Mouse (Mus musculus) gastrocnemius, adult 8-10 months (tissue): ENCODE data around the gene Ptpru. TPM values are rescaled to one million over a fixed set of nuclear protein-coding genes. Genes with fewer than 3 reads are reported as not detected.
A peak's percentile ranks its signal among the peaks of the same experiment; 100 is the strongest.

ENCODE experiments used
- DNase-seq, 2 experiments: peaks; one replicate each; pipeline ENCODE4 v3.0.0; 2022; ENCODE audit warnings: low spot score in 2 of 2
- total RNA-seq, 4 experiments: library from RNA; stranded (reverse); gene quantifications; 2 replicates each; pipeline ENCODE4 v1.2.4; 2022

The Ptpru gene
- total RNA-seq, 4 experiments from 2014 or later: 0.39 to 1.3 (median 0.98) TPM

DNA sequence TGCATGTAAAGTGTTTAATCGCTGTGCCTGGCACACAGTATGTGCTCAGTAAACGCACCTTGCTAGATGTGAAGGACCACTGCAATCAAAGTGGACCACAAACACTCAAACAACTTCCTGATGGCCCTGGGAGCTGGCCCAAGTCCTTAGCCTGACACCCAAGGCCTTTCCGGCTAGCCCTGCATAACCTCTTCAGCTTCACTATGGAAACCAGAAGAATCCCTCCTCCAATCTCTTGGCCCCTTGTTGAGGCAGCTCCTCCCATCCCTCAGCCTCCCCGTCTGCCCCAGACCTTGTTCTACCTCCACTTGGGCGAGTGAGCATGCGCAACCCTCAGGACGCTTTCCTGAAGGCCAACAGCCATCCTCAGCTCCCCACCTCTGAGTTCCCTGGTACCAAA is 51.3 kb downstream of the Ptpru start:
- no peak for DNase-seq

DNA sequence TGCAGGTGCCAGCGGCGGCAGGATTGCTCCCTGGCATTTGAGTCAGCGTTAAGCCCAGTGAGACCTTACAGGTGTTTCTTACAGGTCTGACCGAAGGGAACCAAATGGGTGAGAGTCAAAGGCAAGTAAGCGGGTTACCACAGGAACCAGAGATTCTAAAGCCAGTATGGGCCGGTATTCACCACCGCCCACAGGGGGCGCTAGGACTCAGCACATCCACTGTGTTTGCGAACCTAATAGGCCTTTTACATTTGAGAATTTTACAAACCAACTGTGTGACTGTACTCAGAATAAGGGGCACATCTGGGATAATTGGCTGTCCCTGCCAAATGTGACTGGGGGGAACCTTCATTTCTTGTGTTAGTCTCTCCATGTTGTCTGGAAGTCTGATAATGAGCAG is 54.1 kb downstream of the Ptpru start:
- no peak for DNase-seq

DNA sequence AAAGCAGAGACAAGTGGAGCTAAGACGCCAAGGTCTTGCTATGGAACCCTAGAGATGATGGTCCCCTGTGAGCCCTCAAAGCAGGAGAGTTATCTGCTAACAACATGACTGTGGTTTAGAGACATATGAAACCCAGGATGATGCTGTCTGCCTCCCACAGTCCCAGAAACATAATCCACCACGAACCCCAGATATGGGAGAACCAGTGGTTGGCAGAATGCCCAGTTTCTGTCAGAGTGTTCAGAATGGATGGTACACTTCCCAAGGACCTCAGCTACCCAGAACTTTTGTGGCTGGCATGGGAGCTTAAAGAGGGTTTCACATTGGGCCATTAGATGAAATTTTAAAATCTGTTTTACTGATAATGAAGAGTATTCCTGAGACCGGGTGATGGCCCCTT is 57.1 kb downstream of the Ptpru start:
- no peak for DNase-seq

DNA sequence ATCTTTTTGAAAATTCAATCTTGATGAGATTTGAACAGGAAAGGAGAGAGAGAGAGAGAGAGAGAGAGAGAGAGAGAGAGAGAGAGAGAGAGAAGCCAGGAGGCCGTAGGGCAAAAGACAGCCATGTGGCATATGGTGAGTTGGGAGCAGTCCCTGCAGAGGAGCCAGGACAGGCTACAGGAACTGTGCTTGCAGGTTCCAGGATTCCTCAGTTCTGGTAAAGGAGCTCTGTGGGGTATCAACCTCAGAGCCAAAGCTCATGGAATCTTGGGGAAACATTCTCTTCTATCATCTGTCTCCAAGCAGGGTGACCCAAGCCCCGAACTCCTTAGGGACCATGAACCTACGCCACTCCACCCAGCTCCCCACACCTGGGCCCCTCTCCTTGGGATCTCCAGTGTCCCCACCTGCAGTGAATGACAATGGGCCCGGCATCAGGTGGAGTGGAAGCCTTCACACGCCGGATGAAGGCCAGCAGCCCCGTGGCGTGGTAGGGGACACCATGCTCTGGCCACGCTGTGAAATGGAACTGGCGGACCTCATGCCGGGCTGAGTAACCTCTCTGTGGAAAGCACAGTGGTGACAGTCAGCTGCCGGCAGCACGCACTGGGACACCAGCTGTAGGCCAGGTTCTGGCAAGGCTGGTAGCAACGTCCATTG is 59.3 kb downstream of the Ptpru start:
- DNase-seq: no peak

DNA sequence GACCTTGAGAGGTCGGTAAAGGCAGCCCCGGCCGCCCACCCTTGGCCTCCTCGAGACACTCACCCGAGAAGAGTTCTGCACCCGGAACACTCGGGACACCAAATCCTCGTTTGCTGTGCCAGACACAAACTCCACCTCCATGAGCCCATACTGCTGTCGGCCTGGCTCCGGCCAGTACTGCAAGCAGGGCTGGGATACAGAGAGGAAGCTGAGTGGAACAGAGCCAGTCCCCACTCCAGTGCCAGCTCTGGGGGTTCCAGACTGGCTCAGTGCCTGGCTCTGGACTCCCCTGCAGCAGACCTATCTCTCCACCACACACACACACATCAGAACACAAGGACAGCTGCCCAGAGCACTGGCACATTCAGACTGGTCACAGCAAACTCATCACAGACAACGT is 66.7 kb downstream of the Ptpru start:
- DNase-seq: no peak

DNA sequence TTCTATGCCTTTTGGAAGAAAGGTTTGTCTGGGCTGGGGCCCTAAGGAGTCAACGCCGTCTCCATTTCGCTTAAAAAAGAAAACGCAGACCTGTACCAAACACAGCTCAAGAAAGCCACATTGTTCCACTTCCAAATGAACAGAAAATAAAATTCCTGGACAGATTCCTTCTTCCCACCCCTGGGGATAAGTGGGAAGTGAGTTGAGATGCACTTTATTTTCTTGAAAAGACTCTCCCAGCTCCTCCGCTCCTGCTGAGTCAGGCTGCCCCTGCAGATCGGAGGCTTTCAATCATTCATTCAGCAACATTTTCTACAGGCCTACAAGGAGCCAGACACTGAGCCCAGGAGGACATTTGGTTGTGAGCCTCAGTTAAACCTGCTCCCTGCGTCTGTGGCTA is 74.2 kb downstream of the Ptpru start:
- DNase-seq: no peak

DNA sequence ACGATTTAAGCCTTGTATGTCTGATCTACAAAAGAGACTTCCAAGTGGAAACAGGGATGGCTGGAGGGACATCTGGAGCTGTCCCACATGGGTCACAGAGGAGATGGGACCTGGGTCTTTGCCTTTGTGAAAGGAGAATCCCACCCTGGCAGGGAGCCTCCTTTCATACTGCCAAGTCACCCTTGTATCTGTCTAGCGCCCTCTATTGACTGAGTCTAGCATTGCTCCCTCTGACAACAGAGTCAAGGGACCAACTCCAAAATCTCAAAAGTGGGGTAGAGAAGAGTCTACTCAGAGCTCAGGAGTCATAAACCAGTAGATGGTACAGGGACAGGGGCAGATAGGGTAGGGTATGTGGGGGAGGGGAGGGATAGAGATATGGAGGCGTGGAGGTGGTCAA is 74.6 kb downstream of the Ptpru start:
- DNase-seq: no peak

DNA sequence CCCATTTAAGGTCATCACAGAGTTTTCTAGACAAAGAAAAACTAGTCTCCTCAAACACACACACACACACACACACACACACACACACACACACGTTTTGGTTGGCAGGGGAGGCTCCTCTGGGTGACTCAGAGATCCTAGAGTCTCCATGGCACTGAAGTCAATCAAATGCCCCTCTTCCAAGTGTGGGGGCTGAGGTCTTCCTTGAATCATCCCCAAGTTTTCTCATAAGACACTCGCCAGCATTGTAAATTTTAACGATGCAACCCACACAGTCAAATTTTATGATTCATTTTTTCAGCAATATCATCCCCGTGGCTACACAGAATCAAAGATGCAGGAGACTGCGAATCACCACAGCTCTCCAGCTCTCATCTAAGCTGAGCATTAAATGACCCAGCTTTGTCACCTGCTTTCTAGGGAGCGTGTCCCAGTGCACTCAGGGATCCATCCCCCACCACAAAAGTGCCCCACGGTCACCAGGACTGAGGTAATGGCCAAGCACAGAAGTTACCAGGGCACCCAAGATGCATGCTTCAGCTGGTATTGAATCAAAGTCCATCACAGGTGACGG is 75.8 kb downstream of the Ptpru start:
- no peak for DNase-seq

DNA sequence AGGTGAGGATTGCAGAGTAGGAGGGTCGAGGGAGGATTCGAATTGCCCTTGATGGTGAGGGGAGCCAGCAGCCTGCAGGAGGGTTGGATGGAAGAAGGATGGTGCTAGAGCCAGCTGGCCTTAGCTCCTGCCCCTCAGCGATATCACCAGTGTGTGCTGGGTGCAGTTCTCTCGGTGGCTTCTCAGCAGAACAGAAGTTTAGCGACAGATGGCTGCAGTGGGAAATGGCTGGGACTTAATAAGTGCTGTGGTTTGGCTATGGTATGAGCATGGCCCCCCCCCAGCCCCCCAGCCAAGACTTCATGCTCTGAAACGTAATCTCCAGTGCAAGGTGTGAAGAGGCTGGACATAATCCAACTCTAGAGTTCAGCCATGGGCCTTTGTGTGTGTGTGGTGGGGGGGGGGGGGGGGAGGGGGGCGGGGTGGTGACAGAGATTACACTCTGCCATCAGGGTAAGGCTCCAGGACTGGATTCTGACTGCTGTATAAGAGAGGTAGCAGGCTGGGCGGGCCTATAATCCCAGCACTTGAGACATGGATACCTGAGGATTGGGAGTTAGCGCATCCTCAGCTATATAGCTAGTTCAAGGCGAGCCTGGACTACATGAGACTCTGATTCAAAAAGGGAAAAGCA is 85.8 kb downstream of the Ptpru start:
- no peak for DNase-seq

DNA sequence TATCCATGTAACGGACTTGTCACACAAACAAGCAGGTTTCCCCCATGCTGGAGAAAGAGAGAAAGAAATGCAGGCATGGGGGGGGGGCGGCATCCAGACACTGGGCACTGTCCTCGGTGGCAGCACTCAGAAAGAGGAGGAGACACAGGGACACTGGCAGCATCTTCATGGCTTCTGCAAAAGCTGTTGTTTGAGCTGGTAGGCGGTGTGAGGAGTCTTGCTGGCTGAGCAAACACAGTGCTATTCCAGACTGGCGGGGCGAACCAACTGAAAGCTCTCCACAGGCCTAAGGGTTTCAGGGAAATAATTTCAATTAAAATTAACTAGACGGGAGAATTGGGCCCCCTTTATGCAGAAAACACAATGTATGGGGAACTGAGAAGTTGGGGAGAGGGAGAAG is 86.5 kb downstream of the Ptpru start:
- no peak for DNase-seq

DNA sequence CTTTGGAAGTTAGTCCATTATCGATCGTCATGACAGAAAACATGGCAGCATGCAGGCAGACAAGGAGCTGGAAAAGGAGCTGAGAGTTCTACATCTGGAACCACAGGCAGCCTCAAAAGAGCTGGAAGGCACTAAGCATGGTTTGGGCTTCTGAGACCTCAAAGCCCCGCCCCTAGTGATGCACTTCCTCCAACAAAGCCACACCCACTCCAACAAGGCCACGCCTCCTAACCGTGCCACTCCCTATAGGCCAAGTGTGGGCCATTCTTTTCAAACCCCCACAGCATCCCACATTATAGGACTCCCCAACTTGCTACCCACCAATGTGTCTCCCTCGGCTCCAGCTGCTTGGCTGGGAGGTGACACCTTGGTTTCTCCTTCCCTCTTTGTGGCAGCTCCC is 88.3 kb downstream of the Ptpru start:
- no peak for DNase-seq

DNA sequence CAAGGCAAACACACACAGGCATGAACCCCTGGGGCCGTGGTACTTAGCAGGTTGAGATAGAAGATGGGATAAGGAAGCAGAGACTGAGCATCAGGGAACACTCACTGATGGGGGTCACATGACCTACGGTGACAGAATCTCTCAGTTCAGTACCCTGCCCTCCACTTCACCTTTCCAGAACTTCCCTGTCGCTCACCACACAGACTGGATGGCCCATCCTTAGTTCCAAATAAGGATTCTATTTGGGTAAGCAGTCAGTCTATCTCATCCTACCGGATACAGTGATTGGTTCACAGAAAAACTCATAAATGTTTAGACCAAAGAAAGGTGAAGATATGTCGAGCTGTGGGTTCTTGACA is 93.4 kb downstream of the Ptpru start:
- no peak for DNase-seq

DNA sequence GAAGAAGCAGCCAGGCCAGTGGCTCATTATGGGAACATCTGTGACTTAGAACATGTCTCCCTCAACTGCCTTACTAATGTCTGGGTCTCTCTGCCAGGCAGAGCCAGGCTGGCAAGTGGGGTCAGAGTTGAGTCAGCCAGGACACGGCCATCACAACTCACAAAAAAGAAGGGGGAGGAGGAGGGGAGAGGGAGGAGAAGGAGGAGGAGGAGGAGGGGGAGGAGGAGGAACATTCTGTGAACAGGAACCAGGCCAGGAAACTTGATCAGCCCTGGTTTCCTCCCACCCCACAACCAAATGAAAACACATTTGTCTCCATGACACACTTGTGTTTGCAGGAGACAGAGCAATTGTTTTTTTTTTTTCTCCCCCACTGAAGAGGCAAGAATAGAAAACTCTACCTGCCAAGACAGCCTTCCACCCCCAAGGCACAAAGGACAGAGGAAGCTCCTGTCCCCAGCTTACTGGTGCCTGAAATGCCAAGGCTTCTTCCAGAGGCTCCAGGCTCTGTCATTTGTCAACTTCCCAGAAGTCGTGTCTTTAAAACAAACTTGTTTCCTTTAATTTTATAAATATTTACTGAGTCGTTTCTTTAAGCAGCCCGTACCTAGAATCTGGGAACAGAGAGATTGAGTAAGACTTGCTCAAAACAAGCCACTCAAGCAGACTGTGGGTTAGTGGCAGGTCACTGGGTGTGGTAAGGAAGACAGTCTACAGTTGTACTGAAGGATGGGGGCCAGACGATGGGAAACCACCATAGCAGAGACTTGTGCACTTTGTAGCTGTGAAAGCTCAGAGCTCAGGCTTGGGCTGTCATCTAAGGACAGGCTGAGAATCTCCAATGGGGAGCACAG is 94.0 kb downstream of the Ptpru start:
- DNase-seq: no peak

DNA sequence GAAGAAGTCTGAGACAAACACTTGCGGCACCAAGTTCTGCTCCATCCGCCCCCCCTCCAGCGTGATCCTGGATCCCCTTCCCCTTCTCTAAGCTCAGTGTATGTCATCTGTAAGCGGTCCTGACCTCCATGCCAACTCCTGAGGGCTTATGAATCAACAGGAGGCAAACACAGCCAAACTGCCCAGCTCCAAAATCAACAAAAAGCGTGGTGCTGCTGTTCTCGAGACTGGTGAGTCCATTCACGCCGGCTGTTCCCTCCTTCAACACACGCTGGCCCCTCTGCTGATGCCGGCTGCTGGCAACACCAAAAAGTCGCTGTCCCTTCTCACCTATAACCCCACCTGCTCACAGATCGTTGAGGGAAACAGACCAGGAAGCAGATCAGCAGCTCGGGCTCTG is 95.1 kb downstream of the Ptpru start:
- no peak for DNase-seq

DNA sequence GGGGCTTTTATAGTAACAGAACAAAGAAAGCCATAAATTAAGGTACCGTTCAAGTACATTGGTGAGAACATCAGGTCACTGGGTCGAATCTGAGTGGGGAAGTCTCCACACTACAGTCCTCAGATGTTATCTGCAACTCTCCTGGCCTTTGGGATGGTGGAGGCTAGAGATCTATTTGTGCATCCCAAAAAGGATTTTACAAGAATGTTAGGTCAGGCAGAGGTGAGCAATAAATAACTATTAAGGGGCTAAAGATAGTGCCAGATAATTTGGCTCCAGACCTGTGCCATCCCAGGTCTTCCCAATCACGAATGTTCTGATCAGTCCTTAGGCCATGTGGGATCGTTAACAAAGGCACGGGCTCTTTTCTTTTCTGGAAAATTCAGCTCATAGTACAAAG is 97.5 kb downstream of the Ptpru start:
- DNase-seq: no peak

DNA sequence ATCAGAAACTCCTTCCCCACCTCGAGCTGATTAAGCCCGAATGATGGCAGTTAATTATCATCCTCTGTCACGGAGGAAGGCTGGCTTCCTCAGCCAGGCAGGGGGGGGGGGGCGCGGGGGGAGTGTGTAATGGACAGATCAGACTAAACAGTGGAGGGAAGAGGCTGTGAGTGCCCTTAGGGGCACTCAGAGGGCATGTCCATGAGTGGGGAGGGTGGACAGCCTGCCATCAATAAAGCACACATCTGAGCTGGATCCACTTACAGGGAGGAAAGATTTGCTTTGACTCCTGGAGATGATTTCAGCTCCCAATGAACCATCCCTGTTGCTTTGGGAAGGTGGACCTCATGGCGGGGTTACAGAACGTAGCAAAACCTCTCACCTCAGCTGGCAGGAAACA is 109.5 kb downstream of the Ptpru start:
- no peak for DNase-seq

DNA sequence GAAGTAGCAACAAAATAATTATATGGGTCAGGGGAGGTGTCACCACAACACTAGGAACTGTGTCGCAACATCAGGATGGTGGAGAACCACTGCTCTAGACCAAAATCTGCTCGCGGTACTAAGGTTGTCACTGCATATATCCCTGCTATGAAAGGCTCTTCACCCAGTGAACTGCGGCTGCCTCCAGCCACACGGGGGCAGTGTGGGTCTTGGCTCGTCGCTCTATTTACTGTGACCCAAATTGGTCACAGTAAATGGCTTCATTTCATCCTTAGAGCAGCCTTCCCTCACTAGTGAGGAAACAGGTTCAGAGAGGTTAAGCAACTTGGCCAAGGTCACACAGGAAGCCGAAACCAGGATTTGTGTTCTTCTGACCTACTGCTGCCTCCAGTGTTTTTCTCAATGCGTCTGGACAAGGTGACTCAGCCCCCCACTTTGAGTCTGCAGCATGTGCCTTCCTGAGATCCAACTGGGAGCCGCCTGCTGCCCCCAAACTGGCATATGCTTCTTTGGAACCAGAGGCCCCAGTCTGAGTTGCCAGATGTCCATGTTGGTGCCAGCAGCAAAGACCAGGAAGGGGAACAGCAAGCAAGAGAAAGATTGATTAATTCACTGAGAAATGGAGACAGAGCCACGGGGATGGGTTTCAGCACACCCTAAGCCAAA is 114.5 kb downstream of the Ptpru start:
- DNase-seq: peak in 1 of 2 experiments; percentile 16

DNA sequence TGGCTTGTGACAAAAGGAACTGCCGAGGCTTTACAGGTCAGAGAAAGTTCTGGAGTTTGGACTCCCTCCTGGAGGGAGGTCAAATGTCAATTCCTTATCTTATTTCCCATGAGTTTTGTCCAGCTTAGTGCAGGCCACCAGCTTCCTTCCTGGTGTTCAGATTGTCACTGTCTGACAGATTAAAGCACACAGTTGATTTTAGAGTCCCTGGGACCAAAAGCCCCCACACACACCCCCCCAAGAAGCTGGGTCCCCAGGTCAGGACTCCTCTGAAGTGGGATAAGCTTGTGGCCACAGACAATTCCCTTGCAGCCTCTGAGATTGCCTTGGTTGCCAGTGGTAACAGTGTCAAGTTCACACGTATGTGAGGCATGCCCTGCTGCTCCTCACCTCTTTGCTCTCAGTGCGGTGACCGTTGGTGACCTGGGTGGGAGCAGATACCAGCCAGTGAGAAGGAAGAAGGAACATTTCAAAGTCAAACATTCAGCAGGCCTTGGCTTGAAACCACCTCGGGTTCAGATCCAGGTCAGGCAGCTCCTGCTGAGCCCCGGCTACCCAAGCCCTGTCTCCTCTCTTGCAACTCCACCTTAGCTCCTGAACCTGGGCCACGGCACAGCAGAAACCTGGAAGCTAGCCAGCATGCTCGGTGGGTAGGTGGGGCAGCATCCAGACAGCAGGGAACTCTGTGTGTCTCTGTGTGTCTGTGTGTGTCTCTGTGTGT is 115.8 kb downstream of the Ptpru start:
- no peak for DNase-seq

DNA sequence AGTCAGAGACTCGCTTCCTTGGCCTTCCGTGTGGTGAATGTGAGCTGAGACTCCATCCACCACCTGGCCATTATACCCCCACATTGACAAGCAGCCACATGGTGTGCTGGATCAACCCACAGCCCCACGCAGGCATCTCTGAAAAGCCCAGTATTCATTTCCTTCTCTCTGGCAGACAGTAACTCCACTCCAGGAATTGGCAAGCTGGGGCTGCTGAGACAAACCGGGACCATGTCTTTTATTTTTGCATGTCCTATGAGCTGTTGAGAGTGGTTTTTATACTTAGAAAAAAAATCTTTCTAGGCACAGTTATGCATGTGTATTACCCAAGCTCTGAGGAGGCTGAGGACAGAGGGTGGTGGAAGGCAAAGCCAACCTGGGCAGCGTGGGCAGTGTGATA is 118.9 kb downstream of the Ptpru start:
- no peak for DNase-seq
